Mouse (Mus musculus) embryonic facial prominence, embryonic 11.5 days (tissue): Measurements from ENCODE around the gene Rnf144b. TPM values are rescaled to one million over a fixed set of nuclear protein-coding genes. Genes with fewer than 3 reads are reported as not detected.

Experiments used
- ATAC-seq: fragments of 200-750 bp; cut with Nextera tagmentation; replicated peaks from 2 replicates; pipeline ENCODE4 v1.8.0; 2017; ENCODE audit warnings: low read depth; ENCODE audit not compliant: insufficient number of reproducible peaks, low FRiP score, low TSS enrichment
- DNase-seq: peaks from one replicate; pipeline ENCODE4 v3.0.0-alpha.2; 2015; ENCODE audit warnings: low spot score
- H3K27ac ChIP-seq: fragments of 300-500 bp; sonication (generic); replicated peaks from 2 replicates; pipeline ENCODE4 v1.5.1; 2014; ENCODE audit warnings: mild to moderate bottlenecking, low read depth, low read length, control low read depth
- H3K27me3 ChIP-seq: fragments of 300-500 bp; sonication (generic); 2 replicates; pipeline ENCODE4 v1.6.1; 2014; ENCODE audit warnings: mild to moderate bottlenecking, low read length, moderate library complexity, mixed read lengths; ENCODE audit not compliant: control insufficient read depth, insufficient read depth
- H3K36me3 ChIP-seq: fragments of 300-500 bp; sonication (generic); replicated peaks from 2 replicates; pipeline ENCODE4 v1.6.1; 2014; ENCODE audit warnings: low read depth, mild to moderate bottlenecking, low read length, moderate library complexity, mixed read lengths; ENCODE audit not compliant: control insufficient read depth, insufficient read depth
- H3K4me1 ChIP-seq: fragments of 300-500 bp; sonication (generic); 2 replicates; pipeline ENCODE4 v1.6.1; 2014; ENCODE audit warnings: low read length, mixed read lengths; ENCODE audit not compliant: control insufficient read depth, insufficient read depth
- H3K4me2 ChIP-seq: fragments of 300-500 bp; sonication (generic); 2 replicates; pipeline ENCODE4 v1.6.1; 2014; ENCODE audit warnings: low read depth, mild to moderate bottlenecking, control low read depth, low read length, moderate library complexity
- H3K4me3 ChIP-seq: fragments of 300-500 bp; sonication (generic); 2 replicates; pipeline ENCODE4 v1.5.1; 2014; ENCODE audit warnings: low read depth, low read length, control low read depth
- H3K9ac ChIP-seq: fragments of 300-500 bp; sonication (generic); replicated peaks from 2 replicates; pipeline ENCODE4 v1.6.1; 2014; ENCODE audit warnings: mild to moderate bottlenecking, control low read depth, low read length
- H3K9me3 ChIP-seq: fragments of 300-500 bp; sonication (generic); replicated peaks from 2 replicates; pipeline ENCODE4 v1.6.1; 2016; ENCODE audit warnings: mild to moderate bottlenecking, low read length, inconsistent platforms, mixed read lengths; ENCODE audit not compliant: control insufficient read depth
- WGBS: fragments of 180-500 bp; shearing (Covaris S2); extraction: QIAGEN DNeasy Blood & Tissue Kit; methylation state at CpG from one replicate; pipeline ENCODE4 v1.1.7; 2014; 5-methylcytosine and 5-hydroxymethylcytosine counted together
- polyA plus RNA-seq: library from polyadenylated mRNA; unstranded; fragments of >200 nt; fragmentation: Nextera tagmentation; extraction: Ambion mirVana; gene quantifications from 2 replicates; pipeline ENCODE4 v1.2.1, GENCODE M21; 2014

Rnf144b gene
- polyA plus RNA-seq, 1 experiment from 2014 or later, result 1.5 TPM

- Histone ChIP-seq H3K4me2 (no peak overlapping the region), H3K9ac (no peak overlapping the region), H3K4me1 (0 out of 2 replicates have a peak, but pooled peaks cover 3% of the 10 kb centered on the region), H3K4me3 (no peak overlapping the region), H3K27ac (no peak overlapping the region), H3K36me3 (no peaks in the 10 kb centered on the region), H3K27me3 (no peaks in the 10 kb centered on the region), H3K9me3 (no peaks in the 10 kb centered on the region)
- DNase-seq (peak; percentile 43), ATAC-seq (no peak)
- WGBS, result 34% methylated on average over 5 of the region's 5 CpGs
Observed at GRCm38 (mm10) chr13:47277824-47278290, 155.4 kb downstream of the Rnf144b start.

- no peak overlapping the region for H3K27ac ChIP-seq
- WGBS, result 71% methylated on average over 3 of the region's 3 CpGs
Observed at GRCm38 (mm10) chr13:47282221-47282620, 159.8 kb downstream of the Rnf144b start.

GRCm38 (mm10) chr13:47288449-47288848 is 166.0 kb downstream of the Rnf144b start:
- peak; percentile 75; the same call in 1 of the 2 replicates for ATAC-seq
- no peak overlapping the region for H3K4me3 ChIP-seq
- no peak overlapping the region for H3K4me2 ChIP-seq
- no peaks in the 10 kb centered on the region for H3K4me1 ChIP-seq
- H3K36me3 ChIP-seq, result no peaks in the 10 kb centered on the region
- peak; percentile 83 for DNase-seq
- H3K9ac ChIP-seq, result no peak overlapping the region
- H3K27ac ChIP-seq, result no peak overlapping the region
- H3K9me3 ChIP-seq, result no peaks in the 10 kb centered on the region
- 34% methylated on average over 4 of the region's 4 CpGs for WGBS
- no peaks in the 10 kb centered on the region for H3K27me3 ChIP-seq

More at GRCm38 (mm10) chr13:47282221-47282620, 159.8 kb downstream of the Rnf144b start:
- Histone ChIP-seq H3K9ac (no peak overlapping the region), H3K4me3 (no peak overlapping the region), H3K4me1 (no peaks in the 10 kb centered on the region), H3K27me3 (no peaks in the 10 kb centered on the region), H3K9me3 (no peaks in the 10 kb centered on the region), H3K36me3 (no peaks in the 10 kb centered on the region), H3K4me2 (no peak overlapping the region)
- ATAC-seq (no peak), DNase-seq (no peak)

- 73% methylated on average over 8 of the region's 8 CpGs for WGBS
- DNase-seq, result no peak
- Histone ChIP-seq H3K4me1 (no peaks in the 10 kb centered on the region), H3K9ac (no peak overlapping the region), H3K9me3 (no peaks in the 10 kb centered on the region), H3K4me3 (no peak overlapping the region), H3K27ac (no peak overlapping the region), H3K36me3 (no peaks in the 10 kb centered on the region), H3K27me3 (no peaks in the 10 kb centered on the region), H3K4me2 (no peak overlapping the region)
- no peak for ATAC-seq
Observed at GRCm38 (mm10) chr13:47296465-47296864, 174.0 kb downstream of the Rnf144b start.

Other genes with a start within 250 kb of the Rnf144b start
- 17.3 and 19.1 TPM in 2 replicates for gene Kif13a, start 192.8 kb upstream of the Rnf144b start, polyA plus RNA-seq
- gene Nhlrc1, start 107.8 kb upstream of the Rnf144b start, polyA plus RNA-seq, result 4.6 and 5.2 TPM in 2 replicates
- gene Kdm1b, start 79.2 kb upstream of the Rnf144b start, polyA plus RNA-seq, result 12.3 and 13.5 TPM in 2 replicates
- 32.2 and 38.2 TPM in 2 replicates for gene Tpmt, start 77.9 kb upstream of the Rnf144b start, polyA plus RNA-seq
- 314 and 345 TPM in 2 replicates for gene Dek, start 16.5 kb upstream of the Rnf144b start, polyA plus RNA-seq